Mouse (Mus musculus) C2C12 (cell line): Measurements from ENCODE around the gene Numa1. TPM values are rescaled to one million over a fixed set of nuclear protein-coding genes. Genes with fewer than 3 reads are reported as not detected.

Source experiments
- H3K27me3 ChIP-seq: one replicate; pipeline ENCODE4 v1.6.1; 2011; ENCODE audit not compliant: control insufficient read depth, insufficient read depth, insufficient read length
- H3K36me3 ChIP-seq: one replicate; pipeline ENCODE4 v1.6.1; 2011; ENCODE audit not compliant: control insufficient read depth, insufficient read depth
- H3K4me3 ChIP-seq: one replicate; pipeline ENCODE4 v1.5.1; 2011; ENCODE audit warnings: mild to moderate bottlenecking, control low read depth; ENCODE audit not compliant: poor library complexity, insufficient read depth, severe bottlenecking
- H3K79me2 ChIP-seq: one replicate; pipeline ENCODE4 v1.6.1; 2011; ENCODE audit not compliant: control insufficient read depth, insufficient read depth
- H3K79me3 ChIP-seq: one replicate; pipeline ENCODE4 v1.6.1; 2011; ENCODE audit warnings: low read depth, control low read depth
- H3ac ChIP-seq: one replicate; pipeline ENCODE3; 2011; ENCODE audit warnings: low read depth; ENCODE audit not compliant: control insufficient read depth, insufficient read length
- CEBPB ChIP-seq: IDR thresholded peaks from one replicate; pipeline ENCODE4 v1.6.1; 2011; ENCODE audit warnings: low read depth, mild to moderate bottlenecking, control low read depth, moderate library complexity
- CTCF ChIP-seq: IDR thresholded peaks from one replicate; pipeline ENCODE4 v1.5.1; 2011; ENCODE audit not compliant: control insufficient read depth, insufficient read depth, insufficient read length
- FOSL1 ChIP-seq: IDR thresholded peaks from one replicate; pipeline ENCODE4 v1.8.0; 2011; ENCODE audit warnings: mild to moderate bottlenecking, low read length; ENCODE audit not compliant: poor library complexity, insufficient read depth, severe bottlenecking
- MAX ChIP-seq: IDR thresholded peaks from one replicate; pipeline ENCODE4 v1.6.1; 2011; ENCODE audit warnings: mild to moderate bottlenecking, control low read depth
- MYOD1 ChIP-seq: IDR thresholded peaks from one replicate; pipeline ENCODE4 v1.6.1; 2011; ENCODE audit warnings: low read depth; ENCODE audit not compliant: control insufficient read depth, insufficient read length
- MYOG ChIP-seq: IDR thresholded peaks from one replicate; pipeline ENCODE4 v1.6.1; 2011; ENCODE audit not compliant: control insufficient read depth, insufficient read length; ENCODE audit errors: extremely low read depth
- USF1 ChIP-seq: IDR thresholded peaks from one replicate; pipeline ENCODE4 v1.6.1; 2011; ENCODE audit warnings: low read depth, mild to moderate bottlenecking, control low read depth, moderate library complexity
- long read RNA-seq, 2 experiments: library from polyadenylated mRNA; unstranded; transcript quantifications; one replicate each; pipeline ENCODE4 v2.0.0; 2019 to 2020
- polyA plus RNA-seq: library from polyadenylated mRNA; unstranded; fragments of >200 nt; fragmentation: generic; extraction: Trizol; gene quantifications from one replicate; pipeline ENCODE4 v1.2.1, GENCODE M21; 2012; ENCODE audit warnings: missing spikeins

Numa1 gene
- polyA plus RNA-seq = 80.4 TPM
- long read RNA-seq, experiment 1, partial matches to known transcripts = 10 of 15 reads
- long read RNA-seq, experiment 1, other reads (novel, unspliced or antisense) = 1 of 15 reads
- long read RNA-seq, experiment 2, transcript Numa1-202 (13 exons, 2,934 nt) = major isoform, 27 of 101 reads
- long read RNA-seq, experiment 2, transcript Numa1-206 (14 exons, 3,450 nt) = minor isoform, 5 of 101 reads
- long read RNA-seq, experiment 2, transcript Numa1-204 (14 exons, 2,862 nt) = minor isoform, 9 of 101 reads
- long read RNA-seq, experiment 2, partial matches to known transcripts = 32 of 101 reads
- long read RNA-seq, experiment 2, other reads (novel, unspliced or antisense) = 28 of 101 reads

- H3K4me3 ChIP-seq = peak within 1 kb of the TSS; percentile 69
- peaks cover 46% of the 10 kb centered on the region for H3K79me3 ChIP-seq
- H3K79me2 ChIP-seq = peaks cover 48% of the 10 kb centered on the region
- no peaks in the 10 kb centered on the region for H3K27me3 ChIP-seq
- no peak for TF ChIP-seq CTCF
- TF ChIP-seq MYOD1 = no peak
- TF ChIP-seq MAX = peak; percentile 79
- no peaks in the 10 kb centered on the region for H3K36me3 ChIP-seq
- H3ac ChIP-seq = peak within 1 kb of the TSS; percentile 82
Observed at GRCm38 (mm10) chr7:101933751-101934240, at the start of gene Numa1, which contains the start of gene Lrrc51. Numa1 (plus strand) TSS chr7:101934111. Lrrc51 (minus strand) TSS chr7:101933895.

GRCm38 (mm10) chr7:101884160-101884559 lies 49.8 kb upstream of the Numa1 start:
- Histone ChIP-seq H3K79me2 (no peaks in the 10 kb centered on the region), H3K4me3 (no peak overlapping the region), H3K36me3 (no peaks in the 10 kb centered on the region), H3K27me3 (no peaks in the 10 kb centered on the region), H3K79me3 (no peaks in the 10 kb centered on the region), H3ac (no peak overlapping the region)
- no peak for TF ChIP-seq CEBPB
- no peak for TF ChIP-seq FOSL1
- TF ChIP-seq MYOG = no peak
- no peak for TF ChIP-seq MYOD1
- no peak for TF ChIP-seq MAX
- TF ChIP-seq USF1 = no peak
- no peak for TF ChIP-seq CTCF

DNA sequence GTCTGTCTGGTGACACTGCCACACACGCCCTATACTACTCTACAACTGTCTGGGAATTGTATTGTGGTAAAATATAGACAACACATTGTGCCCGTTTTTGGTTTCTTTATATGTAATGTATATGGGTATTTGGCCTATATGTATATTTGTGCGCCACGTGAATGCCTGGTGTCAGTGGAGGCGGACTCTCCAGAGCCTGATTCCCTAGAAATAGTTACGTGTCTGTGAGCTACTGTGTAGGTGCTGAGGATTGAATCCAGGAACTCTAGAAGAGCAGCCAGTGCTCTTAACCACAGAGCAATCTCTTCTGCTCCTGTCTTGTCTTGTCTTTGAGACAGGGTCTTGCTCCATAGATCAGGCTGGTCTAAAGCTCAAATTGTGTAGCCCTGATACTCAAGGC lies 47.6 kb upstream of the Numa1 start:
- Histone ChIP-seq H3ac (no peak overlapping the region), H3K79me3 (no peaks in the 10 kb centered on the region), H3K36me3 (no peaks in the 10 kb centered on the region), H3K27me3 (no peaks in the 10 kb centered on the region), H3K4me3 (no peak overlapping the region), H3K79me2 (no peaks in the 10 kb centered on the region)
- TF ChIP-seq MYOD1 (no peak), FOSL1 (no peak), MYOG (no peak), CTCF (no peak), CEBPB (no peak), MAX (no peak), USF1 (no peak)

DNA sequence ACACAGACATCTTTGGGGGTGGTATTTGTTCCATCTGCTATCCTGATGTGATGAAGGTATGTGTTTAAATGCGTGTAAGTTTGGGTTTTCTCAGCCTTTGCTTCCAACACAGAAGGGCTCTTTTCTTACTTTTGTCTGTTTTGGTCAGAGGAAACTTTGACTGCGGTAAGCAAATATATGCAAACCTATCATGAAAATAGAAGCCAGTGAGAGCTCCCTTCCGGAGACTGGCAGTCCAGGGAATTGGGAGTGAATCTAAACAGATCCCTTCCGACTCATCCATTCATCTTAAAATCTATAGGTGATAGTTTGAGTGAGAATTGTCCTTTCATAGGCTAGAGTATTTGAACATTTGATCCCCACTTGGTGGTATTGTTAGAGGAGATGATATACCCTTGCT lies 45.5 kb upstream of the Numa1 start:
- Histone ChIP-seq H3K79me2 (no peaks in the 10 kb centered on the region), H3K27me3 (no peaks in the 10 kb centered on the region), H3K36me3 (no peaks in the 10 kb centered on the region), H3K79me3 (no peaks in the 10 kb centered on the region), H3ac (no peak overlapping the region), H3K4me3 (no peak overlapping the region)
- no peak for TF ChIP-seq MAX
- TF ChIP-seq CEBPB = no peak
- TF ChIP-seq FOSL1 = no peak
- no peak for TF ChIP-seq MYOG
- no peak for TF ChIP-seq CTCF
- no peak for TF ChIP-seq MYOD1
- no peak for TF ChIP-seq USF1

- Histone ChIP-seq H3K79me3 (no peaks in the 10 kb centered on the region), H3K27me3 (no peaks in the 10 kb centered on the region), H3K4me3 (peak overlapping the region; percentile 38), H3K36me3 (no peaks in the 10 kb centered on the region), H3ac (peak overlapping the region; percentile 55), H3K79me2 (no peaks in the 10 kb centered on the region)
- TF ChIP-seq CTCF (no peak), MYOG (no peak), FOSL1 (no peak), CEBPB (no peak), USF1 (no peak), MAX (no peak), MYOD1 (no peak)
Observed at GRCm38 (mm10) chr7:101895695-101896094, 38.2 kb upstream of the Numa1 start.
